Mouse (Mus musculus): ENCODE results near the gene Mageb1. TPM values are rescaled to one million over a fixed set of nuclear protein-coding genes. Genes with fewer than 3 reads are reported as not detected.

Gene Mageb1
- polyA plus RNA-seq (2012; fragmentation: generic; extraction: Trizol) = under 1 TPM in 1 of 2 experiments, not detected in 1; 0.09 TPM

DNA sequence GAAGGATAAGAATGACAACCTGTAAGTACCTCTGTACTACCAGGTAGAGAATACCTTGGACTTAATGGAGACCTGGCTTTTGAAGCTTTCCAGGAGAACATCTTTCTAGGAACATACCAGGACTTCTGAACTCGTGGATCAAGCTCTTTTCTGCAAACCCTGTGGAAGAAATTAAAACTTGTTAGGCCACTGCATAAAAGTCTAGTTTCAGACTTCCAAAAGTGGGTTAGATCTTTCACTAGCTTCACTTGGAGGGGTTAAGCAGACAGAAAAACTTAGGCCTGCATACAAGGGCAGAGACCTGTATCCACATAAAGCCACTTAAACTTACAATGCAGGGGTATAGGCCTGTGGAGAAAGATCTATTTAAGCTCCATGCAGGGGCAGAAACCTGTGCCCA, at the start of gene Mageb1:
TSS of gene Mageb1 (minus strand) at position 101 of the 400 bp plus-strand sequence.

Other genes with a start within 250 kb of the Mageb1 start
- gene Mageb5, start 233.3 kb downstream of the Mageb1 start, polyA plus RNA-seq (2012; fragmentation: generic; extraction: Trizol) = not detected